Mouse (Mus musculus) kidney, adult 2 months (tissue): ENCODE data around the gene Rem2.

Experiments
- CTCF ChIP-seq: fragments of 200-500 bp; conservative IDR thresholded peaks from 2 replicates; pipeline ENCODE4 v1.5.1; 2011; ENCODE audit warnings: low read depth, mild to moderate bottlenecking, control low read depth, low read length, moderate library complexity, mixed read lengths; ENCODE audit not compliant: insufficient read depth, insufficient read length
- POLR2A ChIP-seq: fragments of 200-500 bp; IDR thresholded peaks from one replicate; pipeline ENCODE4 v1.6.1; 2011; ENCODE audit warnings: low read depth, low read length, control low read depth

GRCm38 (mm10) chr14:54435194-54435918 lies 40.5 kb upstream of the Rem2 start:
- TF ChIP-seq POLR2A (no peak), CTCF (no peak)
